Mouse (Mus musculus): ENCODE results near the gene Lama1.
"Not testable (repeated sequence)": the region's sequence is repeated elsewhere in the genome, so short reads cannot be mapped to it uniquely, and the experiment has no call there.

Gene Lama1

DNA sequence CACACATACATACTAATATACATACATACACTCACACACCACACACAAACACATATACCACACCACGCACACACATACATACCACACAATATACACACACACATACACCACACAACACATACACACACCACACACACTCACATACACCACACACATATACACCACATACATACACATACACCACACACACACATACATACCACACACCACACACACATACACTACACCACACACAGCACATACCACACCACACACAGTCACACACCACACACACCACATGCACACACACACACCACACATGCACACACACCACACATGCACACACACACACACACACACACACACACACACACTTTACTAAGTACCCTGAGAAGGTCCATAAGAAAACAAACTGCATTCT, 25.5 kb downstream of the Lama1 start:
- no peak for DNase-seq

DNA sequence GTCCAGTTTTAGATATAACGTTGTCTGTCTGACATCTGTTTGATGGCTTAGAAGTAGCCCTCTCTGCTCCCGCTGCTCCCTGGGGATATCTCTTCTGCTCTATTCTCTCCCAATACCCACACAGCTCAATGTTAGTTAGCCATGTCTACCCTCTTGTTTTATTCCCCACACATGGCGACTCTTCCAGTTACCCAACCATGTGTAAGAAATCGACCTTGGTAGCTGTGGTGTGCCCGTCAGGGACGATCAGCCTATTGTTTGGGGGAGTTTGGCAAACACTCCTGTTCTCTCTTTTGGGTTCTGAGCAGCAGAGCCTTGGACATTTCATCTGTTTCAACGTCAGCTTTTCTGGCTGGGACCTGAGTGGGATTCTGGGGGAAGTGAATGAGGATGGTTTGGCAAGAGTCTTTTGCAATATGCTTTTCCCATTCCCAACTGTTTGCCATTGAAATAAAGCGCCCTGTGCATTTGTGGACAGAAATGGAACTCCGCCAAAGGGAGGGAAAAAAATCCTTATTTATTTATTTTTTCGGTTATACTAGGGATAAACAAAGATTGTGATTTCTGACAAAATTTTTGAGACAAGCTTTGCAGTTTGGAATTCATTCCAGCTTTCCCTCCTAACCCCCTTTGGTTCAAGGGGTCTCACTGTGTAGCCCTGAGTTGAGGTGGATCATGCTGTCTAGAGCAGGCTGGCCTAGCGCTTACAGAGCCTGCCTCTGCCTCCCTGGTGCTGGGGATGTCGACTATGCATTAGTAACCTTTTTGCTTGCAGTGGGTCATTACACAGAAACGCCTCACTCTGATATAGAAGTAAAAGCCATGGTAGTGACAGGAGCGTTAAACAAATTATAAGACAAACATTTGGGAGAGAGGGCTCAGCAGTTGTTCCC, 26.4 kb downstream of the Lama1 start:
- DNase-seq: no peak

DNA sequence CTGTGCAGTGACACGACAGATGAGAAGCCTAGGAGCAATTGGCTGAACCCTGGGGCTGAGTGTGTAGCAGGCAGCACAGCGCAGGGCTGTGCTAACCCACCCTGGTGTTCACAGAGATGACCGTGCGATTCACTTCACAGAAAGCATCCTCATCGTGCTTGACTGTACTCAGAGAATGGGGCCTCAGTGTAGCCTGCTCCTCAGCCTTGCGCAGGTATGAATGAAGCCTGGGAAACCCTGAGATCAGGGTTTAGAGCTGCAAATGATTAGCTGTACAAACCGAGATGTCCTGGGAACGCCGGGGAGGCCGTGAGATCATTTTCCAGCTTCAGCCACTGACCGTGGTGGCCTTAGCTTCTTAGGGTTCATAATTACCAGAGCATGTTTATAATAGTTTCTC, 29.5 kb downstream of the Lama1 start:
- no peak for DNase-seq

DNA sequence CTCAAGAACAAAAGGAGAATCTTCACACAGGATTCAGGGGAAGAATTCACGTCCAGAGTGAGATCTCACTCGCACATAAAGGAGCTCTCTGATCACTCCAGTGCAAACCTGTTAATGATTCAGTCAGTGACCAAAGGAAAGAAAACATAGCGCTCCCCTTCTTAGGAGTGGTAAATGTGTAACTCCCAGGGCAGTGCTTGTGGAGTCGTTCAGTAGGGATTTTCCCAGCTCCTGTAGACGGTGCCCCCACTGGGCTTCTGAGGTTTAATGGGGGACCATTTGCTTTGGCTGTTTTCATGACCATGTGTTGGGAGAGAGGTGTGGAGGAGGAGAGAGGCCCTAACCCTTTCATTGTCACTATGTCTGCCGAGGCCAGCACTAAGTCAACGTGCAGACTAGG, 31.7 kb downstream of the Lama1 start:
- DNase-seq: no peak

DNA sequence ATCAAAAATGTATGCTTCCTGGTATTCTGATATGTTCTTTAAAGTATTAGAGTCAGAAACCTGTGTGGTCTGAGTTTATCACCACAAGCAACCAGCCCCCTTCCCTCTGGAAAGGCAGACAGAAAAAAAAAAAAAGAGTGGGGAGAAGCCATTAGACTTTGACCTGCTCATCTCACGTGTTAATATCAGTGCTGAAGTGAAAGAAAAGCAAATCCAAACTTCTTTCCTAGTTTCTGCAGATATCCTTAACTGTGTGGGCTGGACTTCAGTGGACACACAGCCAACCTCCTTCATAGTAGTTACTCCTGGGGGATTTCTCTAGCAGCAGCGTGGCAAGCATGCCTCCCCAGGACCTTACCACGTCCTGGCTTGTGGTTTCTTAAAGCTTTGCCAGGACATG, 34.0 kb downstream of the Lama1 start:
- DNase-seq: no peak

DNA sequence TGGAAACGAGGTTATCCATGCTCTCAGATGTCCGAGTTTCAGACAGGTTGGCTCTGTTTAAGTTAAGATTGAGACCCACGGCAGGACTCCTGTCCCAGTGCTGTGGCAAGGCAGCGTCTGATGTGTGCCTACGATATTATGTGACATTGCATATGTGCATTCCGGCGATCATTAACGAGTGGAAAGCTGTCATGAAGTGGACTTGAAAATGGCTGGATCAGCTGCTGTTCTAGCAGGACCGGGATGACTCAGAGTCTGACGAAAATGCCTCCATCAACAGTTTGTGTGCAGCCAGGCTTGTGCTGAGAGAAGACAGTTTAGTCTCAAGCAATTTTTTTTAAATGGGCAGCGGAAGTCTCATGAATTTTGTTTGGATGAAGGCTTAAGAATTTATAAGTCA, 34.9 kb downstream of the Lama1 start:
- DNase-seq: no peak

DNA sequence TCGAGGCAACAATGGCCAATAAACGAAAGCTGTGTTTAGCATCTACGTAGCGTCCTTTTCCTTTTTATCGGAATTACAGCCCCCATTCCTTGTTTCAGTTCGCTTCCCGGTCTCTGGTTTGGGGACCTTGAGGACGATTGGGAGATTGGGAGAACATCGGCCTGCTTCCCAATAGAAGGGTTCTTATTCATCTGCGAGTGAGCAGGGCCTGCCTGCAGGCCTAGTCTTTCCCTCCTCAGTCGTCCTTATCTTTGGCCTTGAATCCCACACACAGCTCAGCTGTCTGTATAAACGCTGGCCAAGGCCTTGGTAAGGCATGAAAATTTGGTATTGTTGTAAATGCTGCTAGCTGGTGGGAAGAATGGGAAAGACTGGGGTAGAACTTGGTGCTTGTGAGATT, 36.5 kb downstream of the Lama1 start:
- no peak for DNase-seq

DNA sequence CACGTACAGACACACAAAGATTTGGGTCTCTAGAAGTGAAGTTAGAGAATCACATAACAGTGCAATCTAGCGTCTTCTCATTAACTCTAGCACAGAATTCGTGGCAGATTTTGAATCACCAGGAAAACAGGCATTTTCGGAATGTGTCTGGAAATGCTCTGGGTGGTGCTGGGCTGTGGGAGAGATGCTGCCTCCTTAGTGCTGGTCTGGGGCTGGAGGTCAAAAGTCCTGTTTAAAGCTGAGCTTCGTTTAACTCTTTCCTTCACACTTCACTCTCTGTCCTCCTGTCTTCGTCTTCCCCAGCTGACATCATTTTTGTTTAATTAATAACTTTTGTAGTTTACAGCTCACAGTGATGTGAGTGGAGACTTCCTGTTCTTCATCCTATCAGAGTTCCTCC, 38.7 kb downstream of the Lama1 start:
- no peak for DNase-seq

DNA sequence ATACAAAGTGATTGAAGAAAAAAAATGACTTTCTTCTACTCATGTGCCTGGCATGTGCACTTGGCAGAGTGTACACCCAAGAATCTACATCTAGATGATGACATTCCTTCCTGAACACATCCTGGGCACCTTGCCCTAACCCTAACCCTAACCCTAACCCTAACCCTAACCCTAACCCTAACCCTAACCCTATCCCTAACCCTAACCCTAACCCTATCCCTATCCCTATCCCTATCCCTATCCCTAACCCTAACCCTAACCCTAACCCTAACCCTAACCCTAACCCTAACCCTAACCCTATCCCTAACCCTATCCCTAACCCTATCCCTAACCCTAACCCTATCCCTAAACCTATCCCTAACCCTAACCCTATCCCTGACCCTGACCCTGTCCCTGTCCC, 44.2 kb downstream of the Lama1 start:
- DNase-seq: not testable (repeated sequence)

DNA sequence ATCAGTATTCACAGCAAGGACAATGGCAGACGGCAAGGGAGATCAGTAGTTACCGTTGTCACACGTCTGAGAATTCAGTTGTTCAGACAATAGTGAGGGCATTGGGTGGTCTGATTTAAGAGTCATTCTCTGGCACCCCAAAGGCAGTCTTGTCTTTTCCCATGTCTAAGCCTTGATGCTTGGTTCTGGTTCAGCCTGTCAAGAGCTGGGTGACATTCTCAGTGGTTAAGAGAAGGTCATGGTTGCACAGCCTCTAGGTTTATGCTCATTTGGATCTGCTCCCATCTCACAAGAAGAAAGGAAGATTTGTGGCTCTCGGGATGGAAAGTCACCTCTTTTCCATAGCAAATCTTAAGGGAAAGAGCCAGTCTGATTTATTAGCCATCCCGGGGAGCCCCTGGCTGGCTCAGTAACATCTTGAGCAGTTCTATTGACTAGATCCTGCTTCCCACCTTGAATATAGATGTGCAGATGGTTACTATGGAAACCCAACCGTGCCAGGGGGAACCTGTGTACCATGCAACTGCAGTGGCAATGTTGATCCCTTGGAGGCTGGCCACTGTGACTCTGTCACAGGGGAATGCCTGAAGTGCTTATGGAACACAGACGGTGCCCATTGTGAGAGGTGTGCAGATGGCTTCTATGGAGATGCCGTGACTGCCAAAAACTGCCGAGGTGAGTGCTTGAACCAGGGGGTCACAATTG, 67.3 kb downstream of the Lama1 start:
- no peak for DNase-seq

DNA sequence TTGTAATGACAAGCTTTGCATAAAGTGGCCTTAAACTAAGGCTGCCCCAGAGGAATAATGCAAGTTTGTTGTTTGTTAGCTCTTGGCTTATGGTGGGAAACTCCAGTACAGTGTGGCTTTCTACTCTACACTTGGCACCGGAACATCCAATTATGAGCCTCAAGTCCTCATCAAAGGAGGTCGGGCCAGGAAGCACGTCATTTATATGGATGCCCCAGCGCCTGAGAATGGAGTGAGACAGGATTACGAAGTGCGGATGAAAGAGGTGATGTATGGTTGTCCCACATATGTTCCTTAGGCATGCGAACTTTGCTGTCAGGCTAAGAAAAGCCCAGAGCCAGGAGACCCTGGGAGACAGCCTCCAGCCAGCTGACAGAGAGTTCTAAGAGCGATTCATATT, 76.5 kb downstream of the Lama1 start:
- no peak for DNase-seq

DNA sequence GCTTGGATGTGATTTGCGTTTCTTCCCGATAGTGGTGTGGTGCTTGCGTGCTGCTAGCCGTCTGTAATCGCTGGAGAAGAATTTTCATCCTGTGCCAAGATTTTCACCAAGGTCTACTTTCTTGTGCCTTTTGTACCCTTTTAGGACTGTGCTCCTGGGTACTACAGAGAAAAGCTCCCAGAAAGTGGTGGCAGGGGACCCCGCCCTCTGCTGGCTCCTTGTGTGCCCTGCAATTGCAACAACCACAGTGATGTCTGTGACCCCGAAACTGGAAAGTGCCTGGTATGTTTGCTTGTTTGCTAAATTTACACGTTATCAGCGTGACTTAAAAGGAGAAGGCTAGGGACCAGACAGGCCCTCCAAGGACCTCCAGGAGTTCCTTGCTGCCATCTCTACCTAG, 79.7 kb downstream of the Lama1 start:
- peak; percentile 9 for DNase-seq

DNA sequence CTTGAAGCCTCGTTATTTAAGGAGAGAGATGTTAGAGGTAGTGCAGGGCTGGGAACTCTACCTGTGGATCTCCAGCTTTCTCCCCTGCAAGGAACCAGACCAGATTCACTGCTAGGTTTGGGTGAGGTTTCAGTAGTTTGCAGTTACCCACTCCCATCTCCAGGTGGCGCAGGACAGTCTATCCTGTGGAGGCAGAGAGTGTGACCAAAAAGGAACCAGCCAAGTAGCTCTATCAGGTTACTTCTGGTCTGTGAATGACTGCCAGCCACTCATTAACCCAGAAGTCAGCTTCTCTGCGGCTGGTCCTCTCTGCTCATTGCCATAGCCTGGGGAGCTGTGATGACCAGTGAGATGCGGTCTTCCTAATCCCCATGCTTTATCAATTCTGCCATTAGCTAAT, 82.8 kb downstream of the Lama1 start:
- no peak for DNase-seq

DNA sequence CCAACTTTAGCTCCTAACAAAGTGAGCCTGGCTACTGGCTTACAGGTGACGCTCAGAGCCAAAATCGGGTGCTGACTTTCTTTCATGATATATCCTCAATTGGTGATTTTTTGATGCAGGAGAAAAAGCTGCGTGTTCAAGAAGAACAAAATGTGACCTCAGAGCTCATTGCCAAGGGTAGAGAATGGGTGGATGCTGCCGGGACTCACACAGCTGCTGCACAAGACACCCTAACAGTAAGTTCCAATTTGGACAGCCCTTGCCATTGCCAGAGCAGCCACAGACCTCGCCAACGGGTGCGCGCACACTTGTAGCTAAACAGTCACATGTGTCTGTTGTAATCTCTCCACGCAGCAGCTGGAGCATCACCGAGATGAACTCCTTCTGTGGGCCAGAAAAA, 94.0 kb downstream of the Lama1 start:
- no peak for DNase-seq

DNA sequence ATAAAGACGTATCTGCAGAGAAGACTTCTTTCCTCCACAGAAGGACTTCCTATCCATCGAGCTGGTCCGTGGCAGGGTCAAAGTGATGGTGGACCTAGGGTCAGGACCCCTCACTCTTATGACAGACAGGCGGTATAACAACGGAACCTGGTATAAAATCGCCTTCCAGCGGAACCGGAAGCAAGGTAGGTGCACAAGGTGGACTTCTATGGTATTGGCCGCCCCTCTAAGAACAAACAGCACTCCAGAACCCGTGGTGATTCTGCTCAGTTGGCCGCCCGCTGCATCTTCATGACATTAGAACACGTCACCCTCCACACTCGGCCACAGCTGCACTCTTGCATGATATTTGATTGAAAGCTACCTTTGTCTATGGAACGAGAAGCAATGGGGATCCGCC, 112.1 kb downstream of the Lama1 start:
- no peak for DNase-seq

DNA sequence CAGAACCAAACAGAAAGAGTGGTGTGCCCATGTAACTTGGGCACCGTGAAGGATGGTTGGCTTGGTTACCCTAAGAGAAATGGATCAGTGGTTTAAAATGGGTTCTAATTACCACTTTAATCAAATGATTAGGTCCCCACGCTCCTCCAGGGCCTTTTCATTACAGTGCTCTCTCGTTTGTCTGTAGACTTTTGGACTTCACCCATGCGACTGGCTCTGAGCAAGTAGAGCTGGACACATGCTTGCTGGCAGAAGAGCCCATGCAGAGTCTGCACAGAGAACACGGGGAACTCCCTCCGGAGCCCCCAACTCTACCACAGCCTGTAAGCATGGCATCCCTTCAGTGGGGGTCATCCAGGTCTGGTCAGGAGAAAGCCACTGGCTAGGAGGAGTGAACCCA, 116.6 kb downstream of the Lama1 start:
- DNase-seq: no peak

DNA sequence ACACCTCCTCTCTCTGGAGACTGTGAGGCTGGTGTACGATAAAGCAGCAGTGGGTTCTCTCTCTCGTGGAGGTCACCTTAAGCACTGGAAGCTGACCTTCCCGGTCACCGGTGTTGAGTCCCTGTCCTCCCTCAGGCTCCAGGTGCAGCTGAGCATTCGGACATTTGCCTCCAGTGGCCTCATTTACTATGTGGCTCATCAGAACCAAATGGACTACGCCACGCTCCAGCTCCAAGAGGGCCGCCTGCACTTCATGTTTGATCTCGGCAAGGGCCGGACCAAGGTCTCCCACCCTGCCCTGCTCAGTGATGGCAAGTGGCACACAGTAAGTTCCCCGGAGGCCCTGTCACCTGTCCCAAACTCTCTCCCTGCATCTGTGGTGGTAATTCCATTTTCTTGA, 118.7 kb downstream of the Lama1 start:
- no peak for DNase-seq

DNA sequence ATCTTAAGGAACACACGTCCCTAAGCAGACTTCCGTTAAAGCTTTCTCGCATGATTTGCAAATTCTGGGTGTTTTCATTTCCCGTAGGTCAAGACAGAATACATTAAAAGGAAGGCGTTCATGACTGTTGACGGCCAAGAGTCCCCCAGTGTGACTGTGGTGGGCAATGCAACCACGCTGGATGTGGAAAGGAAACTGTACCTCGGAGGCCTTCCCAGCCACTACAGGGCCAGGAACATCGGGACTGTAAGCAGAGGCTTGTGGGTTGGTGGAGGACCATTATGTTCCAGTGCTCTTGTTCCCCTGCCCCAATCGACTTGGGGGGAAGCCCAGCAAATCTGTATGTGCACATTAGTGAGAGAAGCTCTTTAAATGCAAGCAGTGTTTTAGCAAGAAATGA, 119.9 kb downstream of the Lama1 start:
- DNase-seq: no peak

DNA sequence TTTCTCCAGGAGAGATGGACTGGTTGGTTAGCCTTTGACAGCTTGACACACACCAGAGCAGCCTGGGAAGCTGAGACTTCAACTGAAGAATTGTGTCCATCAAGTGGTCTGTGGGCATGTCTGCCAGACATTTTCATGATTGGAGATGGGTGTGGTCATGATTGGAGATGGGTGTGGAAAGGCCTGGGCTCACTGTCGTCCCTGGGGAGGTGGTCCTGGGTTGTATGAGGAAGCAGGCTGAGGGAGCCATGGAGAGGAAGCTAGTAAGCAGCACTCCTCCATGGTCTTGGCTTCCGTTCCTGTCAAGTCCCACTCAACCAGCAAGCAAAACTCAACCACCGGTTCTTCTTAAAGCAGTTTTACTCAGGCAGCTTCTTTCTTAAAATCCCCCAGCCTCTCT, 130.4 kb downstream of the Lama1 start:
- DNase-seq: no peak

DNA sequence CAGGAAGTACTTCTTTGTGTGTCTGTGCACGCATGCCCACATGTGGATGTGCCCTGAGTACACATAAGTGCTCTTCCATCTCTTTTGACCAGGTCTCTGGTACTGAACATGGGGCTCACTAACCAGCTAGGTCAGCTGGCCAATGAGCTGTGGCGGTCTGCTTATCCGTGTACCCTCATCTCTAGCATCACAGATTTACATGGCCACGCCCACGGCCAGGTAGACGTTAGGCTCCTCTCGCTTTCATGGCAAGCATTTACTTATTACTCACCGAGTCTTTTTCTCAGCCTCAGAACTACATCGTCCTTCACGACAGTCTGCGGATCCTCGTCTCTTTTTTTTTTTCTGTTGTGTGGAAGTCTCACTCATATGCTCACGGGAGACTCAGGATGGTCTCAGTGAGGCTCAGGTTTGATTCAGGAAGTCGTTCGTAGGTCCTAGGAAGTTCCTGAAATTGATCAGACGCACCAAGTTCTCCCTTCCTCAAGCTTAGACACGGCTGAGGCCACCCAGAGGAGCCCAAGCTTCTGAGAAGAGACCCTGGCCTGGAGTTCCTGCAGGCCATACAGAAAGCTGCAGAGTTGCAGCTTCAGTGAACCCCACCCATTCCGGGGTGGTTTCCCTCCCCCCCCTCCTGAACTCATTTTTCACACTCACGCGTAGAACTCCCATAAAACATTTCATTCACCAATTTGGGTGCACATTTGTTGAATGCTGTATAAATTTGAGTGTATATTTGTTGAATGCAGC, 139.3 kb downstream of the Lama1 start:
- DNase-seq: no peak

DNA sequence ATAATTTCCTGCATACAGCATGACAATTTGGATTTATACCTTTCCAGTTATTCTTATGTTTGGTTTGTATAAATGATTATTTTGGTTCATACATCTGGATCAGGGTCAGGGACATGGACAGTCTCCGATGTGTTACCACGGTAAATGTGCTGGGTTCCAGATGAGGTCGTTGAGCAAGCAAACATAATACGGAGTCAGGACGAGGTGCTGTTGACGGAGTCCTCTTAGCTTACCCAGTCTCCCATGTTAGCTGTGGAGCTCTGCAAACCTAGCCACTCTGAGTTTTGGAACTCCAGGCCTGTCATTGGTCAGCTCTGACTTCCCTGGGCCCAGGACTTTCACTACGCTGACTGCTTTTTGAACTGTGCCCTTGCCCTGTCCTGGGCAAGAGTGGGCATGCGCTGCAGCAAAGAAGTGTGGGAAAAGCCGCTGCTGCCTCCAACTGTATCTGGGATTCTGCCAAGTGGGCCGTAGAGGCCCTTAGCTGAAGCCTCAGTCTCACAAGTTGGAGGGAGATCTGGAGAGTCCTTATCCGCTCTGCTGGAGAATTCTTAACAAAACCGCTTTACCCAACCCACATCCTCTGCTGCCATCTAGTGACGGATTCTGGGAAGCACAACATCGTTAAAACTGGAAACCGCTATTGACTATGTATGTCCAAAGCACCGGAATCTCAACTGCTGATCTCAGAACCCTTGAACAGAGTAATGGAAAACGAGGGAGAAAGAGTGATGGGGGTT, 140.5 kb downstream of the Lama1 start:
- peak; percentile 48 for DNase-seq

DNA sequence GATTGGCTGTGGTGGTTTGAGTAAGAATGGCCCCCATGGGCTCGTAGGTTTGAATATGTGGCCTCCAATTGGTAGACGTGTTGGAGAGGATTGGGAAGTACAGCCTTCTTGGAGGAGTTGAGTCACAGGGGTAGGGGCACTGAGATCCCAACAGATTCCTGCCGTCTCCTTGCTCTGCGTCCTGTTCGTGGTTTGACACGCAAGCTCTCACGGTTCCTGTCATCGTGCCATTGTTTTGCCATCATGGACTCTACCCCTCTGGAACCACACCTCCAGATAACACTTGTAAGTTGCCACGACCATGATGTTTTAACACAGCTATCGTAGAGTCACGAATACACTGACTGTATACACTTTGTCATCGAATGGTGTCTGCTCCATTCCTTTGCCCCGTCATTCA, 141.9 kb downstream of the Lama1 start:
- DNase-seq: no peak

DNA sequence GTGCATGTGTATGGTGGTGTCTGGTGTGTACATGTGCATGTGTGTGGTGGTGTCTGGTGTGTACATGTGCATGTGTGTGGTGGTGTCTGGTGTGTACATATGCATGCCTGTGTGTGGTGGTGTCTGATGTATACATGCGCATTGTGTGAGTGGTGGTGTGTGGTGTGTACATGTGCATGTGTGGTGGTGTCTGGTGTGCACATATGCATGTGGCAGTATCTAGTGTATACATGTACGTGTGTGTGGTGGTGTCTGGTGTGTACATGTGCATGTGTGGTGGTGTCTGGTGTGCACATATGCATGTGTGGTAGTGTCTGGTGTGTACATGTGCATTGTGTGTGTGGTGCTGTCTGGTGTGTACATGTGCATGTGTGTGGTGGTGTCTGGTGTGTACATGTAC, 144.4 kb downstream of the Lama1 start:
- DNase-seq: not testable (repeated sequence)
